Mouse (Mus musculus): Measurements from ENCODE around the gene Hcrtr1. TPM values are rescaled to one million over a fixed set of nuclear protein-coding genes. Genes with fewer than 3 reads are reported as not detected.

The Hcrtr1 gene
- polyA plus RNA-seq, 1 experiment: not detected

GRCm38 (mm10) chr4:130161349-130161748 lies 22.2 kb upstream of the Hcrtr1 start:
- Histone ChIP-seq H3K4me1 (ENCODE audit: control insufficient read depth, insufficient read depth, low read length) (peaks cover 5% of the 10 kb centered on the region; the same call in 1 of the 2 replicates), H3K27ac (ENCODE audit: insufficient read depth, low read depth, low read length) (no peak overlapping the region), H3K4me3 (ENCODE audit: insufficient read depth, low read depth, low read length) (no peak overlapping the region)
- WGBS: 55% methylated on average over 4 of the region's 4 CpGs
- TF ChIP-seq CTCF (IDR thresholded peaks at IDR 0.05; ENCODE audit: insufficient read depth, low read depth, low read length): no peak
- TF ChIP-seq POLR2A (IDR thresholded peaks at IDR 0.05; ENCODE audit: insufficient read depth, low read depth, low read length): no peak

GRCm38 (mm10) chr4:130156812-130157371 lies 17.7 kb upstream of the Hcrtr1 start:
- no peak for TF ChIP-seq CTCF (IDR thresholded peaks at IDR 0.05; ENCODE audit: insufficient read depth, low read depth, low read length)
- no peak for TF ChIP-seq POLR2A (IDR thresholded peaks at IDR 0.05; ENCODE audit: insufficient read depth, low read depth, low read length)
- H3K4me1 ChIP-seq (ENCODE audit: control insufficient read depth, insufficient read depth, low read length): no peaks in the 10 kb centered on the region
- H3K4me3 ChIP-seq (ENCODE audit: insufficient read depth, low read depth, low read length): no peak overlapping the region
- H3K27ac ChIP-seq (ENCODE audit: insufficient read depth, low read depth, low read length): no peak overlapping the region
- WGBS: 86% methylated on average over 12 of the region's 12 CpGs

- no peak overlapping the region for H3K4me3 ChIP-seq (ENCODE audit: insufficient read depth, low read depth, low read length)
- no peaks in the 10 kb centered on the region for H3K4me1 ChIP-seq (ENCODE audit: control insufficient read depth, insufficient read depth, low read length)
- H3K27ac ChIP-seq (ENCODE audit: insufficient read depth, low read depth, low read length): no peak overlapping the region
- WGBS: 86% methylated on average over 3 of the region's 3 CpGs
- TF ChIP-seq POLR2A (IDR thresholded peaks at IDR 0.05; ENCODE audit: insufficient read depth, low read depth, low read length): no peak
- no peak for TF ChIP-seq CTCF (IDR thresholded peaks at IDR 0.05; ENCODE audit: insufficient read depth, low read depth, low read length)
Measured at GRCm38 (mm10) chr4:130154250-130154649, 15.1 kb upstream of the Hcrtr1 start.

DNA sequence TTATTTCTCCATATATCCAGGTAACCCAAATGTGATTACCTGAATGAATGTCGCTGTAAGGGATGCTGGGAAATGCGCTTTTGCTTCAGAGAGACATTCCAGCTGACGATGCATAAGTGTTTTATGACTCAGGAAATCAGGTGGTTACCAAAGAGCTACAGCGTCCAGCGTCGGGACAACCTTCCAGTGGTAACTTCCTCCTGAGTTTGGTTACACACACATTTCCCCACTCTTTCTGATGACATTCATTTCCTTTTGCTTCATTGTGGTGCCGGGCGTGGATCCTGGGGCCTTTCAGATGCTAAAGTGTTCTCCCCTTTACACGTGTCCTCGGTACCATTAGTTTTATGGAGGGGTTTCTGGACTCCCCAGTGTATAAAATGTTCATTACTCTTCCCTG lies 9.2 kb upstream of the Hcrtr1 start:
- WGBS: 86% methylated on average over 10 of the region's 10 CpGs
- TF ChIP-seq POLR2A (IDR thresholded peaks at IDR 0.05; ENCODE audit: insufficient read depth, low read depth, low read length) (no peak), CTCF (IDR thresholded peaks at IDR 0.05; ENCODE audit: insufficient read depth, low read depth, low read length) (no peak)
- Histone ChIP-seq H3K27ac (ENCODE audit: insufficient read depth, low read depth, low read length) (no peak overlapping the region), H3K4me1 (ENCODE audit: control insufficient read depth, insufficient read depth, low read length) (no peaks in the 10 kb centered on the region), H3K4me3 (ENCODE audit: insufficient read depth, low read depth, low read length) (no peak overlapping the region)

- H3K4me3 ChIP-seq (ENCODE audit: insufficient read depth, low read depth, low read length): no peak overlapping the region
- peaks cover 22% of the 10 kb centered on the region for H3K4me1 ChIP-seq (ENCODE audit: control insufficient read depth, insufficient read depth, low read length)
- TF ChIP-seq CTCF (IDR thresholded peaks at IDR 0.05; ENCODE audit: insufficient read depth, low read depth, low read length) (no peak), POLR2A (IDR thresholded peaks at IDR 0.05; ENCODE audit: insufficient read depth, low read depth, low read length) (no peak)
- 54% methylated on average over 3 of the region's 3 CpGs for WGBS
- no peak overlapping the region for H3K27ac ChIP-seq (ENCODE audit: insufficient read depth, low read depth, low read length)
Measured at GRCm38 (mm10) chr4:130141786-130142185, 2.6 kb upstream of the Hcrtr1 start.

GRCm38 (mm10) chr4:130140992-130141402 lies 1.8 kb upstream of the Hcrtr1 start:
- Histone ChIP-seq H3K4me1 (ENCODE audit: control insufficient read depth, insufficient read depth, low read length) (peaks cover 22% of the 10 kb centered on the region), H3K27ac (ENCODE audit: insufficient read depth, low read depth, low read length) (no peak overlapping the region), H3K4me3 (ENCODE audit: insufficient read depth, low read depth, low read length) (no peak overlapping the region)
- TF ChIP-seq CTCF (IDR thresholded peaks at IDR 0.05; ENCODE audit: insufficient read depth, low read depth, low read length): no peak
- no peak for TF ChIP-seq POLR2A (IDR thresholded peaks at IDR 0.05; ENCODE audit: insufficient read depth, low read depth, low read length)
- WGBS: 34% methylated on average over 9 of the region's 9 CpGs

DNA sequence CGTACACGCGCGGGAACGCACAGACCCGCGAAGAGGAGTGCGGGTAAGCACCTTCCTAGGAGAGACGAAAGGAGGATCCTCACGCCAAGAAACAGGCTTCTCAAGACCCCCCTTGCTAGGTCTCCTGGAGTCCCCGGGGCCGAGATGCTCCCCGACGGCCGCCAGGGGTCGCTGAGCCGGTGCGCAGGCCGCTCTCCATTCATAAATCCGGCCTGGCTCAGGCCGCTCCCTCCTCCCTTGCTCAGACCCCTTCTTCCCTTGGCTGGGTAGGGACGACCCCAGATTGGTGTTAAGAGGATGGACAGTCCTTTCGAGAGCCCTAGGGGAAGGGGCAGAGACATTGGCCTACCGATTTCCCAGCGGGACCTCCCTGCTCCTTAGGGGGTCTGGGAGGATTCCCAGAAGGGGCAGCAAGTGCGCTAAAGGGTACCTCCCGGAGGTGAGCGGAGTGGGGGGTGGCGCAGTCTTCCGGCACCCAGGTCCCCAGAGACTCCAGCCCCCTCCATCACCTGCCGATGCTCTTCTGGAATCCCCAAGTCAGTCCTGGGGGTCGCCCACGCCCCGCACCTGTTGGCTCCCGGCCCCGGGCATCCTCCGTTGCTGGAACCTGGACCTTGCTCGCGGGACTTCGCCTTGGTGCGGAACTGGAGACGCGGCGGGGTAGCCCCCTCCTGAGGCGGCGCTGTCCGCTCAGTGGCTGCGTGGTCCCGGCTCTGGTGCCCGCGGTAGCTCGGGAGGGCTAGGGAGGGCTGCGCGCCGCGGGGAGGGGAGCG lies 532 bp downstream of the Hcrtr1 start:
- Histone ChIP-seq H3K27ac (ENCODE audit: insufficient read depth, low read depth, low read length) (no peak overlapping the region), H3K4me3 (ENCODE audit: insufficient read depth, low read depth, low read length) (peak overlapping the region; percentile 38), H3K4me1 (ENCODE audit: control insufficient read depth, insufficient read depth, low read length) (peaks cover 22% of the 10 kb centered on the region)
- TF ChIP-seq CTCF (IDR thresholded peaks at IDR 0.05; ENCODE audit: insufficient read depth, low read depth, low read length) (peak; percentile 94), POLR2A (IDR thresholded peaks at IDR 0.05; ENCODE audit: insufficient read depth, low read depth, low read length) (no peak)
- under 1% methylated on average over 56 of the region's 57 CpGs for WGBS

- WGBS: 75% methylated on average over 6 of the region's 6 CpGs
- no peak overlapping the region for H3K27ac ChIP-seq (ENCODE audit: insufficient read depth, low read depth, low read length)
- TF ChIP-seq POLR2A (IDR thresholded peaks at IDR 0.05; ENCODE audit: insufficient read depth, low read depth, low read length): no peak
- TF ChIP-seq CTCF (IDR thresholded peaks at IDR 0.05; ENCODE audit: insufficient read depth, low read depth, low read length): no peak
- H3K4me1 ChIP-seq (ENCODE audit: control insufficient read depth, insufficient read depth, low read length): peaks cover 4% of the 10 kb centered on the region; the same call in 1 of the 2 replicates
- no peak overlapping the region for H3K4me3 ChIP-seq (ENCODE audit: insufficient read depth, low read depth, low read length)
Measured at GRCm38 (mm10) chr4:130133399-130133798, 5.8 kb downstream of the Hcrtr1 start.

DNA sequence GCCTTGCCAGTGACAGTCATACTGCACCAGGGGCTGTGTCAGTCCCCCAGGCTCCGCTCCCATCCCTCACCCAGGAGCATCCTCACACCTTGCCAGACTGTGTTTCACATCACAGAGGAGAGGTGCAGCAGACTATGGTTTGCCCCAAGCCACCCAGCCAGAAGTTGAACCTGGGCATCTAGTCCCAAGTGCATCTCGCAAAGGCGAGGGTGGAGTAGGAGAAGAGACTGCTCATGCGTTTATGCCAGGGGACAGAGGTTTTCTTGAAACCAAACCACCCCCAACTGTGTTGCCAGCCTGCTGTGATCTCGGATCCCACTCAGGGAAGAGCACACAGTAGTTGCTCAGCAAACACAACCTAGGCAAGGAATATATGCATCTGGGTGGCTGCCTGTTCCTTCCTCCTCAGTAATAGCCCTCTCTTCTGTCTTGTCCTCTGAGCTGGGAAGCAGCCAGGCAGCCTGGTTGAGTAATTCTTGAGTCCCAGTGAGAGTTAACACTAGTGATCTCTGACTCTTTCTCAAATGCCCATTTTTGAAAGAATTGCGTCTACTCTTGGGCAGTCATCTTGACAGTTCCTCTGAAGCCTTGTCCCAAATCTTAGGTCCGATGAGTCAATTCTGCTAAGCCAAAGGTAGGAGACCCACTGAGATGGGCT lies 7.6 kb downstream of the Hcrtr1 start:
- Histone ChIP-seq H3K4me1 (ENCODE audit: control insufficient read depth, insufficient read depth, low read length) (no peaks in the 10 kb centered on the region), H3K27ac (ENCODE audit: insufficient read depth, low read depth, low read length) (no peak overlapping the region), H3K4me3 (ENCODE audit: insufficient read depth, low read depth, low read length) (no peak overlapping the region)
- 90% methylated on average over 7 of the region's 7 CpGs for whole genome bisulfite sequencing
- TF ChIP-seq CTCF (IDR thresholded peaks at IDR 0.05; ENCODE audit: insufficient read depth, low read depth, low read length): no peak
- TF ChIP-seq POLR2A (IDR thresholded peaks at IDR 0.05; ENCODE audit: insufficient read depth, low read depth, low read length): no peak
